Comparison of ENCODE assay signal across 8 mouse cellular contexts in the genomic region with DNA sequence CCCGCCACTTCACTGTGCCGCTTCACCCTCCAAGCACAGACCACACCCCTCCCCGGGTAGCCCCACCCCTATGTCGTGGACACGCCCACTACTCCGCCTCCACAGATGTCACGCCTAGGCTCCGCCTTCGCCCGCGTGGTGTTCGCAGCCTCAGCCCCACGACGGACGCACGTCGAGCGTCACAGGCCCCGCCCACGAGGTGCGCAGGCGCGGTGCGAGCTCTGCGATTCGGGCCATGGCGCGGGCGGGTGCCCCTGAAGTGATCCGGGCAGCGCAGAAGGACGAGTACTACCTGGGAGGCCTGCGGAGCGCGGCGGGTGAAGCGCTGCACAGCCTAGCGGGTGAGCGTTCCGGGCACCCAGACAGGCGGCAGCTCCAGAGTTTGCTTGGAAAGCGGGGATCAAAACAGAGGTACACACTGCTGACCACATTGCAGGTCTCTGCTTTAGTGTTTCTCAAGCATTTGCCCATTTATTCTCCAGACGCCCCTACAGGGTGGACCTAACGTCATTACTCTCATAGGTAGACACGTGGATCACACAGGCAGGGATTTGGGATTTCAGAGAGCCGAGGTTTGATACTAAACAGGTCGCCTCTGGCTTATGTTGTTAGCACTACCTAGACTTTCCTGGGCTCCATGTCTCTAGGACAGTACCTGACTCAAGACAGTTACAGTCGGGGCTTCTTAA. TPM values are rescaled to one million over a fixed set of nuclear protein-coding genes. Genes with fewer than 3 reads are reported as not detected.
DNase-seq lines count a peak whose midpoint lies in the region; ATAC-seq and TF ChIP-seq lines count a peak whose summit lies in the region.

A gene (plus strand): TSS at position 183 of the 689 bp plus-strand sequence.

- no peak for TF ChIP-seq EP300 in MEL (IDR thresholded peaks at IDR 0.05; ENCODE audit: low read depth in 1 of 2, low read length in 2 of 2)

- no peak for TF ChIP-seq CTCF in MEL (IDR thresholded peaks at IDR 0.05 in 2 of 3, conservative IDR thresholded peaks at IDR 0.05 in 1 of 3; ENCODE audit: control insufficient read depth in 1 of 3, insufficient read depth in 1 of 3, low read depth in 2 of 3, low read length in 3 of 3, poor library complexity in 1 of 3, severe bottlenecking in 1 of 3)
- TF ChIP-seq CTCF in cerebellum, adult 2 months (IDR thresholded peaks at IDR 0.05; ENCODE audit: borderline replicate concordance, insufficient read depth, low read depth, low read length), result no peak
- TF ChIP-seq CTCF in forebrain, postnatal 0 days (IDR thresholded peaks at IDR 0.05; ENCODE audit: low read depth), result no peak

- peak within 1 kb of the TSS; percentile 83 for H3K9ac ChIP-seq in MEL (ENCODE audit: control insufficient read depth, low read depth, low read length, poor library complexity, severe bottlenecking)
- peak within 1 kb of the TSS; percentile 71 for H3K9ac ChIP-seq in forebrain, postnatal 0 days
- peak within 1 kb of the TSS; percentile 76 for H3K9ac ChIP-seq in lung, embryonic 15.5 days

- peak within 1 kb of the TSS; percentile 52 for H3K27ac ChIP-seq in MEL (ENCODE audit: control insufficient read depth, low read depth, low read length)
- H3K27ac ChIP-seq in cerebellum, adult 2 months (ENCODE audit: insufficient read depth, low read length), result peak within 1 kb of the TSS; percentile 62
- H3K27ac ChIP-seq in forebrain, postnatal 0 days (ENCODE audit: low read depth, low read length), result peak within 1 kb of the TSS; percentile 69
- H3K27ac ChIP-seq in lung, embryonic 15.5 days, result peak within 1 kb of the TSS; percentile 80

- peak; percentile 94 for ATAC-seq in forebrain, postnatal 0 days
- ATAC-seq in lung, embryonic 15.5 days (ENCODE audit: borderline replicate concordance, extremely low read depth, low FRiP score, low TSS enrichment), result peak; percentile 89

- peak within 1 kb of the TSS; percentile 76 to 80 for H3K4me3 ChIP-seq in MEL (ENCODE audit: control insufficient read depth in 1 of 2, insufficient read depth in 1 of 2, low read depth in 2 of 2, low read length in 2 of 2)
- H3K4me3 ChIP-seq in cerebellum, adult 2 months (replicated peaks; ENCODE audit: insufficient read depth, low read depth, low read length), result peak within 1 kb of the TSS; percentile 73
- peak within 1 kb of the TSS; percentile 62 for H3K4me3 ChIP-seq in forebrain, postnatal 0 days (ENCODE audit: low read depth, low read length)
- peak within 1 kb of the TSS; percentile 68 for H3K4me3 ChIP-seq in lung, embryonic 15.5 days

- H3K9me3 ChIP-seq in MEL (replicated peaks; ENCODE audit: insufficient read depth, low read length), result no peaks in the 10 kb centered on the region
- H3K9me3 ChIP-seq in forebrain, postnatal 0 days (ENCODE audit: low read length), result no peaks in the 10 kb centered on the region
- no peaks in the 10 kb centered on the region for H3K9me3 ChIP-seq in lung, embryonic 15.5 days

- H3K27me3 ChIP-seq in MEL (ENCODE audit: control insufficient read depth in 1 of 2, insufficient read depth in 2 of 2, low read length in 2 of 2), result no peaks in the 10 kb centered on the region
- H3K27me3 ChIP-seq in cerebellum, adult 2 months (ENCODE audit: control insufficient read depth, insufficient read depth, low read length), result no peaks in the 10 kb centered on the region
- H3K27me3 ChIP-seq in forebrain, postnatal 0 days (ENCODE audit: insufficient read depth, low read length), result no peaks in the 10 kb centered on the region
- no peaks in the 10 kb centered on the region for H3K27me3 ChIP-seq in lung, embryonic 15.5 days

- TF ChIP-seq RAD21 in MEL (IDR thresholded peaks at IDR 0.05; ENCODE audit: low read depth, low read length), result no peak

- peak within 1 kb of the TSS; percentile 88 for H3K4me2 ChIP-seq in forebrain, postnatal 0 days (ENCODE audit: low read depth)
- H3K4me2 ChIP-seq in lung, embryonic 15.5 days, result peak within 1 kb of the TSS; percentile 75

- under 1% methylated on average over 48 of the region's 48 CpGs for WGBS in cerebellum, adult 2 months
- 3% methylated on average over 48 of the region's 48 CpGs for WGBS in forebrain, postnatal 0 days
- WGBS in lung, embryonic 15.5 days, result under 1% methylated on average over 48 of the region's 48 CpGs

- DNase-seq in MEL (ENCODE audit: low read depth, low spot score), result peak; percentile 97
- DNase-seq in cerebellum, adult 2 months, result peak; percentile 97
- peak; percentile 99 for DNase-seq in forebrain, postnatal 0 days
- peak; percentile 98 for DNase-seq in heart, postnatal 4 days
- peak; percentile 92 to 96 for DNase-seq in layer of hippocampus, adult 8-10 months (ENCODE audit: low spot score in 2 of 2)
- DNase-seq in ovary, adult 18-20 months (ENCODE audit: low spot score), result peak; percentile 94
- DNase-seq in thymus, postnatal 0 days (ENCODE audit: low spot score), result peak; percentile 99

- H3K36me3 ChIP-seq in MEL (ENCODE audit: control insufficient read depth in 1 of 2, insufficient read depth in 2 of 2, low read length in 2 of 2), result peaks cover 0 to 7% of the 10 kb centered on the region in 2 experiments; a peak in 3 of 4 replicates
- H3K36me3 ChIP-seq in forebrain, postnatal 0 days (ENCODE audit: insufficient read depth), result peaks cover 34% of the 10 kb centered on the region
- H3K36me3 ChIP-seq in lung, embryonic 15.5 days, result peaks cover 39% of the 10 kb centered on the region

- TF ChIP-seq POLR2A in MEL (IDR thresholded peaks at IDR 0.05; ENCODE audit: control insufficient read depth in 1 of 2, insufficient read depth in 1 of 2, low read depth in 1 of 2, low read length in 2 of 2, poor library complexity in 1 of 2), result peak; percentile 91 to 92
- TF ChIP-seq POLR2A in cerebellum, adult 2 months (IDR thresholded peaks at IDR 0.05; ENCODE audit: borderline replicate concordance, insufficient read depth, low read length), result peak; percentile 89

- H3K4me1 ChIP-seq in MEL (ENCODE audit: control insufficient read depth in 1 of 2, insufficient read depth in 2 of 2, low read length in 2 of 2), result peaks cover 0 to 8% of the 10 kb centered on the region in 2 experiments; a peak in 1 of 4 replicates
- peaks cover 40% of the 10 kb centered on the region for H3K4me1 ChIP-seq in cerebellum, adult 2 months (ENCODE audit: control insufficient read depth, insufficient read depth, low read length)
- peaks cover 12% of the 10 kb centered on the region for H3K4me1 ChIP-seq in forebrain, postnatal 0 days (ENCODE audit: insufficient read depth)
- H3K4me1 ChIP-seq in lung, embryonic 15.5 days, result peaks cover 29% of the 10 kb centered on the region

- H3K79me2 ChIP-seq in MEL (ENCODE audit: control insufficient read depth, insufficient read depth, low read length, poor library complexity), result peaks cover 9% of the 10 kb centered on the region

TF ChIP-seq in MEL, 35 proteins besides CTCF, POLR2A, EP300 and RAD21:
- TF ChIP-seq MYC (IDR thresholded peaks at IDR 0.05; ENCODE audit: low read depth, low read length), result peak; percentile 64
- peak; percentile 74 for TF ChIP-seq HCFC1 (IDR thresholded peaks at IDR 0.05; ENCODE audit: low read depth, low read length)
- no peak for TF ChIP-seq ETS1 (IDR thresholded peaks at IDR 0.05; ENCODE audit: low read depth, low read length)
- TF ChIP-seq SIN3A (IDR thresholded peaks at IDR 0.05; ENCODE audit: low read length), result peak; percentile 50
- TF ChIP-seq RCOR1 (IDR thresholded peaks at IDR 0.05; ENCODE audit: low read depth, low read length), result no peak
- TF ChIP-seq POLR2AphosphoS2 (IDR thresholded peaks at IDR 0.05; ENCODE audit: low read length), result peak; percentile 81
- 0 out of 2 replicates have a peak, but pooled peaks have one; percentile 66 for TF ChIP-seq ZMIZ1 (IDR thresholded peaks at IDR 0.05; ENCODE audit: low read depth, low read length)
- peak; percentile 57; the same call in 1 of the 2 replicates for TF ChIP-seq USF1 (IDR thresholded peaks at IDR 0.05; ENCODE audit: low read depth, low read length)
- TF ChIP-seq NRF1 (IDR thresholded peaks at IDR 0.05; ENCODE audit: insufficient read depth, low read depth, low read length, poor library complexity, severe bottlenecking), result peak; percentile 97
- TF ChIP-seq MXI1 (IDR thresholded peaks at IDR 0.05; ENCODE audit: low read depth, low read length), result peak; percentile 60
- no peak for TF ChIP-seq CHD1 (IDR thresholded peaks at IDR 0.05; ENCODE audit: low read depth, low read length)
- TF ChIP-seq TCF12 (IDR thresholded peaks at IDR 0.05; ENCODE audit: low read depth, low read length), result peak; percentile 45; the same call in 1 of the 2 replicates
- peak; percentile 90 for TF ChIP-seq NELFE (IDR thresholded peaks at IDR 0.05; ENCODE audit: low read depth, low read length)

RNA-seq across cellular contexts. Expression of the gene that starts here (rescaled TPM):
- total RNA-seq in MEL (2012; rRNA removed), result 15.8 and 15.9 TPM in 2 replicates
- 10 to 100 TPM in 1 of 2 experiments, not detected in 1; 21.8 TPM for polyA plus RNA-seq in MEL (2012; ENCODE audit: insufficient read depth in 1 of 2, insufficient read length in 2 of 2, low read depth in 1 of 2, low replicate concordance in 2 of 2, missing spikeins in 1 of 2)
- 32.0 and 38.1 TPM in 2 replicates for polyA plus RNA-seq in cerebellum, adult 2 months (2012; rRNA removed)
- 16.9 and 18.5 TPM in 2 replicates for total RNA-seq in forebrain, postnatal 0 days (2014; rRNA removed)
- 14.0 and 14.1 TPM in 2 replicates for polyA plus RNA-seq in forebrain, postnatal 0 days (2015; fragmentation: Nextera tagmentation; extraction: Ambion mirVana)
- 10 to 100 TPM; 16.6 to 17.1 TPM for total RNA-seq in heart, postnatal 4 days (2021)
- total RNA-seq in layer of hippocampus, adult 8-10 months (2022), result 10 to 100 TPM; 18.2 to 25.4 (median 21.9) TPM
- 21.1 and 26.2 TPM in 2 replicates for polyA plus RNA-seq in lung, embryonic 15.5 days (2015; fragmentation: Nextera tagmentation; extraction: Ambion mirVana)
- 15.9 and 16.3 TPM in 2 replicates for polyA plus RNA-seq in thymus, postnatal 0 days (2015; fragmentation: Nextera tagmentation; extraction: Ambion mirVana)

Comparison
In these comparisons a context has a peak if more than half of its experiments do, and no peak if none do; other contexts are left out.
1. Peak in every context shown above with its lines: DNase-seq, ATAC-seq, H3K4me3 ChIP-seq and H3K27ac ChIP-seq.